Mouse (Mus musculus) intestine, embryonic 14.5 days (tissue): ENCODE measurements around the gene St8sia4. TPM values are rescaled to one million over a fixed set of nuclear protein-coding genes. Genes with fewer than 3 reads are reported as not detected.

Source experiments
- ATAC-seq: fragments of 200-750 bp; cut with Nextera tagmentation; replicated peaks from 2 replicates; pipeline ENCODE4 v1.8.0; 2017; ENCODE audit warnings: low read depth, moderate number of reproducible peaks, moderate TSS enrichment, moderate library complexity; ENCODE audit not compliant: low FRiP score, low TSS enrichment
- DNase-seq: peaks from one replicate; pipeline ENCODE4 v3.0.0-alpha.2; 2018; ENCODE audit warnings: low spot score
- H3K27ac ChIP-seq: fragments of 300-500 bp; sonication (generic); 2 replicates; pipeline ENCODE4 v1.5.1; 2014; ENCODE audit warnings: low read depth, mild to moderate bottlenecking, control low read depth
- H3K27me3 ChIP-seq: fragments of 300-500 bp; sonication (generic); replicated peaks from 2 replicates; pipeline ENCODE4 v1.6.1; 2014; ENCODE audit warnings: low read length, control low read depth; ENCODE audit not compliant: control insufficient read depth, insufficient read depth
- H3K36me3 ChIP-seq: fragments of 300-500 bp; sonication (generic); 2 replicates; pipeline ENCODE4 v1.6.1; 2014; ENCODE audit warnings: low read length, control low read depth; ENCODE audit not compliant: control insufficient read depth, insufficient read depth
- H3K4me1 ChIP-seq: fragments of 300-500 bp; sonication (generic); replicated peaks from 2 replicates; pipeline ENCODE4 v1.6.1; 2014; ENCODE audit warnings: low read length, control low read depth, mixed read lengths; ENCODE audit not compliant: control insufficient read depth, insufficient read depth
- H3K4me2 ChIP-seq: fragments of 300-500 bp; sonication (generic); 2 replicates; pipeline ENCODE4 v1.6.1; 2014; ENCODE audit warnings: low read length
- H3K4me3 ChIP-seq: fragments of 300-500 bp; sonication (generic); 2 replicates; pipeline ENCODE4 v1.5.1; 2014; ENCODE audit warnings: low read depth, low read length, control low read depth, mixed read lengths
- H3K9ac ChIP-seq: fragments of 300-500 bp; sonication (generic); 2 replicates; pipeline ENCODE4 v1.6.1; 2014; ENCODE audit warnings: mild to moderate bottlenecking, low read length
- H3K9me3 ChIP-seq: fragments of 300-500 bp; sonication (generic); 2 replicates; pipeline ENCODE4 v1.6.1; 2016; ENCODE audit warnings: low read length, control low read depth; ENCODE audit not compliant: control insufficient read depth
- WGBS: fragments of 180-500 bp; shearing (Covaris S2); extraction: QIAGEN DNeasy Blood & Tissue Kit; methylation state at CpG from one replicate; pipeline ENCODE4 v1.1.7; 2014; 5-methylcytosine and 5-hydroxymethylcytosine counted together
- polyA plus RNA-seq: library from polyadenylated mRNA; unstranded; fragments of >200 nt; fragmentation: Nextera tagmentation; extraction: Ambion mirVana; gene quantifications from 2 replicates; pipeline ENCODE4 v1.2.1, GENCODE M21; 2014

The St8sia4 gene
- 4.4 and 4.7 TPM in 2 replicates for polyA plus RNA-seq

GRCm38 (mm10) chr1:95667435-95668252, at the start of gene St8sia4:
St8sia4 (minus strand) TSS chr1:95667571.
- 0 out of 2 replicates have a peak within 1 kb of the TSS, but pooled peaks have one; percentile 27 for H3K27ac ChIP-seq
- H3K36me3 ChIP-seq = no peaks in the 10 kb centered on the region
- peaks cover 7% of the 10 kb centered on the region; the same call in 1 of the 2 replicates for H3K27me3 ChIP-seq
- ATAC-seq (peak; percentile 97), DNase-seq (peak; percentile 87)
- H3K4me1 ChIP-seq = no peaks in the 10 kb centered on the region; the same call in 1 of the 2 replicates
- peak within 1 kb of the TSS; percentile 46 for H3K9ac ChIP-seq
- H3K9me3 ChIP-seq = no peaks in the 10 kb centered on the region
- WGBS = under 1% methylated on average over 52 of the region's 52 CpGs
- H3K4me3 ChIP-seq = peak within 1 kb of the TSS; percentile 61
- peak within 1 kb of the TSS; percentile 77 for H3K4me2 ChIP-seq

- WGBS = 51% methylated on average over 3 of the region's 3 CpGs
- no peak overlapping the region for H3K4me3 ChIP-seq
- ATAC-seq = no peak
Observed at GRCm38 (mm10) chr1:95709181-95709580, 41.8 kb upstream of the St8sia4 start.

GRCm38 (mm10) chr1:95699903-95700302, 32.5 kb upstream of the St8sia4 start:
- Histone ChIP-seq H3K9me3 (no peaks in the 10 kb centered on the region), H3K27ac (no peak overlapping the region), H3K4me3 (no peak overlapping the region), H3K4me1 (no peaks in the 10 kb centered on the region), H3K36me3 (no peaks in the 10 kb centered on the region), H3K27me3 (no peaks in the 10 kb centered on the region), H3K9ac (no peak overlapping the region), H3K4me2 (no peak overlapping the region)
- no peak for DNase-seq
- ATAC-seq = no peak

More at GRCm38 (mm10) chr1:95709181-95709580, 41.8 kb upstream of the St8sia4 start:
- H3K4me1 ChIP-seq = no peaks in the 10 kb centered on the region
- H3K4me2 ChIP-seq = no peak overlapping the region
- H3K27me3 ChIP-seq = no peaks in the 10 kb centered on the region
- no peaks in the 10 kb centered on the region for H3K36me3 ChIP-seq
- DNase-seq = no peak
- H3K27ac ChIP-seq = no peak overlapping the region
- H3K9me3 ChIP-seq = no peaks in the 10 kb centered on the region
- H3K9ac ChIP-seq = no peak overlapping the region

GRCm38 (mm10) chr1:95674052-95674451, 6.7 kb upstream of the St8sia4 start:
- WGBS = 86% methylated on average over 3 of the region's 3 CpGs

GRCm38 (mm10) chr1:95668253-95668805, 958 bp upstream of the St8sia4 start:
- H3K27ac ChIP-seq = no peak overlapping the region
- 13% methylated on average over 6 of the region's 6 CpGs for WGBS
- H3K27me3 ChIP-seq = peaks cover 7% of the 10 kb centered on the region; the same call in 1 of the 2 replicates
- no peaks in the 10 kb centered on the region for H3K9me3 ChIP-seq
- ATAC-seq (no peak), DNase-seq (peak; percentile 51)
- H3K4me2 ChIP-seq = peak overlapping the region; percentile 77
- H3K36me3 ChIP-seq = no peaks in the 10 kb centered on the region
- H3K4me1 ChIP-seq = no peaks in the 10 kb centered on the region; the same call in 1 of the 2 replicates
- peak overlapping the region; percentile 23; the same call in 1 of the 2 replicates for H3K9ac ChIP-seq
- H3K4me3 ChIP-seq = peak overlapping the region; percentile 61

More at GRCm38 (mm10) chr1:95674052-95674451, 6.7 kb upstream of the St8sia4 start:
- Histone ChIP-seq H3K9me3 (no peaks in the 10 kb centered on the region), H3K4me2 (no peak overlapping the region), H3K9ac (no peak overlapping the region), H3K4me3 (no peak overlapping the region), H3K36me3 (no peaks in the 10 kb centered on the region), H3K4me1 (no peaks in the 10 kb centered on the region), H3K27me3 (no peaks in the 10 kb centered on the region), H3K27ac (no peak overlapping the region)
- DNase-seq (no peak), ATAC-seq (no peak)

- H3K36me3 ChIP-seq = no peaks in the 10 kb centered on the region
- no peak overlapping the region for H3K27ac ChIP-seq
- under 1% methylated on average over 14 of the region's 14 CpGs for WGBS
- peak; percentile 6; the same call in 1 of the 2 replicates for ATAC-seq
- peak; percentile 67 for DNase-seq
- no peaks in the 10 kb centered on the region; the same call in 1 of the 2 replicates for H3K4me1 ChIP-seq
- H3K4me3 ChIP-seq = peak overlapping the region; percentile 61
- H3K27me3 ChIP-seq = peaks cover 7% of the 10 kb centered on the region; the same call in 1 of the 2 replicates
- H3K9ac ChIP-seq = peak overlapping the region; percentile 46
- no peaks in the 10 kb centered on the region for H3K9me3 ChIP-seq
- H3K4me2 ChIP-seq = peak overlapping the region; percentile 77
Observed at GRCm38 (mm10) chr1:95666541-95667320, 640 bp downstream of the St8sia4 start.

GRCm38 (mm10) chr1:95665951-95666484, 1.4 kb downstream of the St8sia4 start:
- peak overlapping the region; percentile 61 for H3K4me3 ChIP-seq
- no peaks in the 10 kb centered on the region for H3K9me3 ChIP-seq
- peaks cover 7% of the 10 kb centered on the region; the same call in 1 of the 2 replicates for H3K27me3 ChIP-seq
- H3K9ac ChIP-seq = no peak overlapping the region
- ATAC-seq (no peak), DNase-seq (peak; percentile 69)
- 2% methylated on average over 17 of the region's 17 CpGs for WGBS
- no peak overlapping the region for H3K27ac ChIP-seq
- no peaks in the 10 kb centered on the region; the same call in 1 of the 2 replicates for H3K4me1 ChIP-seq
- peak overlapping the region; percentile 77 for H3K4me2 ChIP-seq
- H3K36me3 ChIP-seq = no peaks in the 10 kb centered on the region
